Mouse (Mus musculus) stomach, embryonic 15.5 days (tissue): Measurements from ENCODE around the gene Ank3. TPM values are rescaled to one million over a fixed set of nuclear protein-coding genes. Genes with fewer than 3 reads are reported as not detected.

Source experiments
- ATAC-seq: fragments of 200-750 bp; cut with Nextera tagmentation; 2 replicates; pipeline ENCODE4 v1.8.0; 2017; ENCODE audit warnings: low read depth, moderate number of reproducible peaks, moderate TSS enrichment; ENCODE audit not compliant: insufficient read depth, low FRiP score
- H3K27ac ChIP-seq: fragments of 300-500 bp; sonication (generic); 2 replicates; pipeline ENCODE4 v1.5.1; 2015; ENCODE audit warnings: mild to moderate bottlenecking, inconsistent platforms
- H3K27me3 ChIP-seq: fragments of 300-500 bp; sonication (generic); replicated peaks from 2 replicates; pipeline ENCODE4 v1.6.1; 2015; ENCODE audit warnings: inconsistent platforms
- H3K36me3 ChIP-seq: fragments of 300-500 bp; sonication (generic); 2 replicates; pipeline ENCODE4 v1.6.1; 2015; ENCODE audit warnings: inconsistent platforms
- H3K4me1 ChIP-seq: fragments of 300-500 bp; sonication (generic); 2 replicates; pipeline ENCODE4 v1.6.1; 2015; ENCODE audit warnings: inconsistent platforms
- H3K4me2 ChIP-seq: fragments of 300-500 bp; sonication (generic); 2 replicates; pipeline ENCODE4 v1.6.1; 2015; ENCODE audit warnings: mild to moderate bottlenecking, inconsistent platforms
- H3K4me3 ChIP-seq: fragments of 300-500 bp; sonication (generic); replicated peaks from 2 replicates; pipeline ENCODE4 v1.5.1; 2015; ENCODE audit warnings: inconsistent platforms
- H3K9ac ChIP-seq: fragments of 300-500 bp; sonication (generic); 2 replicates; pipeline ENCODE4 v1.6.1; 2015; ENCODE audit warnings: inconsistent platforms
- H3K9me3 ChIP-seq: fragments of 300-500 bp; sonication (generic); 2 replicates; pipeline ENCODE4 v1.6.1; 2016; ENCODE audit warnings: inconsistent platforms
- WGBS: fragments of 180-500 bp; shearing (Covaris S2); methylation state at CpG from one replicate; pipeline ENCODE4 v1.1.7; 2015; 5-methylcytosine and 5-hydroxymethylcytosine counted together
- polyA plus RNA-seq: library from polyadenylated mRNA; unstranded; fragments of >200 nt; fragmentation: Nextera tagmentation; extraction: Ambion mirVana; gene quantifications from 2 replicates; pipeline ENCODE4 v1.2.1, GENCODE M21; 2015

Gene Ank3
- polyA plus RNA-seq, 1 experiment from 2014 or later: 33.0 TPM

GRCm38 (mm10) chr10:69939966-69940365, 541.4 kb downstream of the Ank3 start:
- no peak overlapping the region for H3K4me2 ChIP-seq
- no peaks in the 10 kb centered on the region for H3K36me3 ChIP-seq
- H3K9me3 ChIP-seq: no peaks in the 10 kb centered on the region
- H3K4me3 ChIP-seq: no peak overlapping the region
- H3K9ac ChIP-seq: no peak overlapping the region
- no peak overlapping the region for H3K27ac ChIP-seq
- no peak for ATAC-seq
- H3K4me1 ChIP-seq: no peaks in the 10 kb centered on the region
- 58% methylated on average over 7 of the region's 7 CpGs for WGBS
- no peaks in the 10 kb centered on the region for H3K27me3 ChIP-seq

GRCm38 (mm10) chr10:69941001-69941400, 542.4 kb downstream of the Ank3 start:
- H3K4me1 ChIP-seq: no peaks in the 10 kb centered on the region
- H3K9ac ChIP-seq: no peak overlapping the region
- ATAC-seq: no peak
- no peak overlapping the region for H3K4me3 ChIP-seq
- WGBS: 91% methylated on average over 7 of the region's 7 CpGs
- no peak overlapping the region for H3K4me2 ChIP-seq
- no peaks in the 10 kb centered on the region for H3K27me3 ChIP-seq
- no peaks in the 10 kb centered on the region for H3K9me3 ChIP-seq
- H3K27ac ChIP-seq: no peak overlapping the region
- H3K36me3 ChIP-seq: no peaks in the 10 kb centered on the region

GRCm38 (mm10) chr10:69944845-69945244, 546.3 kb downstream of the Ank3 start:
- Histone ChIP-seq H3K27me3 (no peaks in the 10 kb centered on the region), H3K9ac (no peak overlapping the region), H3K4me2 (no peak overlapping the region), H3K36me3 (no peaks in the 10 kb centered on the region), H3K4me3 (no peak overlapping the region), H3K9me3 (no peaks in the 10 kb centered on the region), H3K4me1 (no peaks in the 10 kb centered on the region), H3K27ac (no peak overlapping the region)
- 57% methylated on average over 9 of the region's 9 CpGs for WGBS
- no peak for ATAC-seq

- ATAC-seq: no peak
These were observed 547.3 kb downstream of the Ank3 start for GRCm38 (mm10) chr10:69945870-69946269.

GRCm38 (mm10) chr10:69946271-69946670, 547.7 kb downstream of the Ank3 start:
- no peaks in the 10 kb centered on the region for H3K36me3 ChIP-seq
- H3K4me2 ChIP-seq: no peak overlapping the region
- ATAC-seq: no peak
- no peaks in the 10 kb centered on the region for H3K4me1 ChIP-seq
- 81% methylated on average over 8 of the region's 8 CpGs for WGBS
- H3K9me3 ChIP-seq: no peaks in the 10 kb centered on the region
- H3K9ac ChIP-seq: no peak overlapping the region
- no peaks in the 10 kb centered on the region for H3K27me3 ChIP-seq
- no peak overlapping the region for H3K4me3 ChIP-seq
- no peak overlapping the region for H3K27ac ChIP-seq

More at GRCm38 (mm10) chr10:69945870-69946269, 547.3 kb downstream of the Ank3 start:
- Histone ChIP-seq H3K4me1 (no peaks in the 10 kb centered on the region), H3K36me3 (no peaks in the 10 kb centered on the region), H3K4me2 (no peak overlapping the region), H3K27me3 (no peaks in the 10 kb centered on the region), H3K27ac (no peak overlapping the region), H3K9ac (no peak overlapping the region), H3K4me3 (no peak overlapping the region), H3K9me3 (no peaks in the 10 kb centered on the region)
- 78% methylated on average over 8 of the region's 8 CpGs for WGBS

- Histone ChIP-seq H3K4me1 (no peaks in the 10 kb centered on the region), H3K4me2 (no peak overlapping the region), H3K27me3 (no peaks in the 10 kb centered on the region), H3K27ac (no peak overlapping the region), H3K36me3 (no peaks in the 10 kb centered on the region), H3K4me3 (no peak overlapping the region), H3K9me3 (no peaks in the 10 kb centered on the region), H3K9ac (no peak overlapping the region)
- no peak for ATAC-seq
- 90% methylated on average over 6 of the region's 6 CpGs for WGBS
These were observed 548.5 kb downstream of the Ank3 start for GRCm38 (mm10) chr10:69947093-69947492.

GRCm38 (mm10) chr10:69950236-69950918, 551.8 kb downstream of the Ank3 start:
- Histone ChIP-seq H3K27ac (no peak overlapping the region), H3K4me2 (no peak overlapping the region), H3K9ac (no peak overlapping the region), H3K4me3 (no peak overlapping the region), H3K27me3 (no peaks in the 10 kb centered on the region), H3K36me3 (no peaks in the 10 kb centered on the region), H3K9me3 (no peaks in the 10 kb centered on the region), H3K4me1 (no peaks in the 10 kb centered on the region)
- no peak for ATAC-seq
- WGBS: 86% methylated on average over 11 of the region's 11 CpGs

GRCm38 (mm10) chr10:69950919-69951236, 552.3 kb downstream of the Ank3 start:
- no peaks in the 10 kb centered on the region for H3K9me3 ChIP-seq
- no peak overlapping the region for H3K4me3 ChIP-seq
- no peaks in the 10 kb centered on the region for H3K4me1 ChIP-seq
- no peak overlapping the region for H3K9ac ChIP-seq
- no peak overlapping the region for H3K27ac ChIP-seq
- WGBS: 87% methylated on average over 9 of the region's 9 CpGs
- H3K36me3 ChIP-seq: no peaks in the 10 kb centered on the region
- H3K4me2 ChIP-seq: no peak overlapping the region
- no peak for ATAC-seq
- H3K27me3 ChIP-seq: no peaks in the 10 kb centered on the region

- ATAC-seq: no peak
- H3K9ac ChIP-seq: no peak overlapping the region
- WGBS: 69% methylated on average over 4 of the region's 4 CpGs
These were observed 552.9 kb downstream of the Ank3 start for GRCm38 (mm10) chr10:69951426-69951825.

GRCm38 (mm10) chr10:69952316-69952715, 553.7 kb downstream of the Ank3 start:
- WGBS: 74% methylated on average over 1 of the region's 1 CpGs

More at GRCm38 (mm10) chr10:69951426-69951825, 552.9 kb downstream of the Ank3 start:
- Histone ChIP-seq H3K27ac (no peak overlapping the region), H3K9me3 (no peaks in the 10 kb centered on the region), H3K4me3 (no peak overlapping the region), H3K4me2 (no peak overlapping the region), H3K27me3 (no peaks in the 10 kb centered on the region), H3K36me3 (no peaks in the 10 kb centered on the region), H3K4me1 (no peaks in the 10 kb centered on the region)

GRCm38 (mm10) chr10:69954657-69955267, 556.2 kb downstream of the Ank3 start:
- Histone ChIP-seq H3K4me3 (no peak overlapping the region), H3K36me3 (no peaks in the 10 kb centered on the region), H3K27ac (no peak overlapping the region), H3K4me1 (no peaks in the 10 kb centered on the region), H3K27me3 (no peaks in the 10 kb centered on the region), H3K4me2 (no peak overlapping the region), H3K9me3 (no peaks in the 10 kb centered on the region), H3K9ac (no peak overlapping the region)
- 69% methylated on average over 9 of the region's 9 CpGs for WGBS
- no peak for ATAC-seq

More at GRCm38 (mm10) chr10:69952316-69952715, 553.7 kb downstream of the Ank3 start:
- no peak for ATAC-seq
- H3K27me3 ChIP-seq: no peaks in the 10 kb centered on the region
- no peaks in the 10 kb centered on the region for H3K9me3 ChIP-seq
- H3K4me2 ChIP-seq: no peak overlapping the region
- H3K4me3 ChIP-seq: no peak overlapping the region
- H3K36me3 ChIP-seq: no peaks in the 10 kb centered on the region
- no peaks in the 10 kb centered on the region for H3K4me1 ChIP-seq
- no peak overlapping the region for H3K9ac ChIP-seq
- H3K27ac ChIP-seq: no peak overlapping the region

- Histone ChIP-seq H3K27me3 (no peaks in the 10 kb centered on the region), H3K36me3 (no peaks in the 10 kb centered on the region), H3K9me3 (no peaks in the 10 kb centered on the region), H3K9ac (no peak overlapping the region), H3K4me2 (no peak overlapping the region), H3K4me1 (no peaks in the 10 kb centered on the region), H3K27ac (no peak overlapping the region), H3K4me3 (no peak overlapping the region)
- 86% methylated on average over 7 of the region's 7 CpGs for whole genome bisulfite sequencing
- no peak for ATAC-seq
These were observed 563.7 kb downstream of the Ank3 start for GRCm38 (mm10) chr10:69962226-69962625.
